ENCODE assay signal across 13 mouse cellular contexts in genomic region chr14:25200656-25201179, GRCm38 (mm10).
A peak's percentile ranks its signal among the peaks of the same experiment; 100 is the strongest.
DNase-seq lines count a peak whose midpoint lies in the region; ATAC-seq and TF ChIP-seq lines count a peak whose summit lies in the region.
"Had no signal": no experiment of that assay in that cellular context is flagged by ENCODE, and none has a peak within 500 bp of the region (broad histone marks: within the 10 kb centered on the region; RNA-seq: fewer than 3 reads in every experiment).

No protein-coding gene starts in this region.

- H3K36me3 ChIP-seq in heart, embryonic 16.5 days (ENCODE audit: control insufficient read depth, insufficient read depth), result no peaks in the 10 kb centered on the region
- H3K36me3 ChIP-seq in lung, postnatal 0 days (ENCODE audit: insufficient read depth, low read length), result no peaks in the 10 kb centered on the region
- no peaks in the 10 kb centered on the region for H3K36me3 ChIP-seq in limb, embryonic 10.5 days
- H3K36me3 ChIP-seq: neural tube, embryonic 13.5 days had no signal

- 38% methylated on average over 4 of the region's 4 CpGs for WGBS in heart, embryonic 16.5 days
- WGBS in lung, postnatal 0 days, result 41% methylated on average over 4 of the region's 4 CpGs
- 64% methylated on average over 4 of the region's 4 CpGs for WGBS in limb, embryonic 10.5 days

- no peak for TF ChIP-seq EP300 in lung, postnatal 0 days (IDR thresholded peaks at IDR 0.05)

- no peaks in the 10 kb centered on the region for H3K27me3 ChIP-seq in heart, embryonic 16.5 days (ENCODE audit: control insufficient read depth, insufficient read depth, low read length)
- H3K27me3 ChIP-seq in lung, postnatal 0 days (replicated peaks; ENCODE audit: insufficient read depth, low read length), result no peaks in the 10 kb centered on the region
- no peaks in the 10 kb centered on the region for H3K27me3 ChIP-seq in limb, embryonic 10.5 days (ENCODE audit: low read depth, poor library complexity, severe bottlenecking)
- H3K27me3 ChIP-seq: neural tube, embryonic 13.5 days had no signal

- H3K9ac ChIP-seq in heart, embryonic 16.5 days (ENCODE audit: low read length), result 0 out of 2 replicates have a peak overlapping the region, but pooled peaks have one; percentile 19
- no peak overlapping the region for H3K9ac ChIP-seq in lung, postnatal 0 days (replicated peaks; ENCODE audit: low read depth)
- H3K9ac ChIP-seq: liver, embryonic 14.5 days; neural tube, embryonic 13.5 days had no signal

- peaks cover 11% of the 10 kb centered on the region for H3K4me1 ChIP-seq in heart, embryonic 16.5 days (ENCODE audit: control insufficient read depth, insufficient read depth, low read length)
- H3K4me1 ChIP-seq in lung, postnatal 0 days (ENCODE audit: insufficient read depth, low read depth, low read length), result peaks cover 11% of the 10 kb centered on the region
- H3K4me1 ChIP-seq in limb, embryonic 10.5 days, result peaks cover 48% of the 10 kb centered on the region

- TF ChIP-seq CTCF in lung, postnatal 0 days (IDR thresholded peaks at IDR 0.05), result no peak

- H3K4me3 ChIP-seq in heart, embryonic 16.5 days (ENCODE audit: low read length), result no peak overlapping the region
- H3K4me3 ChIP-seq in lung, postnatal 0 days (ENCODE audit: low read depth, low read length), result no peak overlapping the region
- H3K4me3 ChIP-seq in limb, embryonic 10.5 days, result no peak overlapping the region
- H3K4me3 ChIP-seq: layer of hippocampus, adult 2 months; neural tube, embryonic 13.5 days had no signal

- no peak for ATAC-seq in heart, embryonic 16.5 days (replicated peaks; ENCODE audit: extremely low read depth, insufficient read depth, low FRiP score)
- peak; percentile 35; the same call in 1 of the 2 replicates for ATAC-seq in lung, postnatal 0 days

- H3K27ac ChIP-seq in heart, embryonic 16.5 days (ENCODE audit: low read length), result peak overlapping the region; percentile 25
- H3K27ac ChIP-seq in lung, postnatal 0 days (ENCODE audit: low read length), result no peak overlapping the region
- H3K27ac ChIP-seq in limb, embryonic 10.5 days, result peak overlapping the region; percentile 70
- H3K27ac ChIP-seq: layer of hippocampus, adult 2 months; liver, embryonic 14.5 days; neural tube, embryonic 13.5 days had no signal

- DNase-seq in heart, adult 11 months, result no peak
- peak; percentile 57 for DNase-seq in lung, postnatal 0 days (ENCODE audit: low spot score)
- no peak for DNase-seq in lung, postnatal 14 days
- DNase-seq in limb, embryonic 10.5 days (ENCODE audit: low spot score), result no peak
- DNase-seq in urinary bladder, postnatal 36 days (ENCODE audit: low spot score in 2 of 2), result no peak
- DNase-seq in adipocyte (ENCODE audit: low spot score), result no peak
- no peak for DNase-seq in frontal cortex, postnatal 10 days (ENCODE audit: low spot score in 2 of 2)
- DNase-seq: midbrain, embryonic 14.5 days; thymus, postnatal 4 days had no signal

- H3K4me2 ChIP-seq in heart, embryonic 16.5 days (ENCODE audit: low read depth, low read length), result no peak overlapping the region
- no peak overlapping the region for H3K4me2 ChIP-seq in lung, postnatal 0 days (replicated peaks; ENCODE audit: low read depth, low read length)
- H3K4me2 ChIP-seq: neural tube, embryonic 13.5 days had no signal

- no peaks in the 10 kb centered on the region for H3K9me3 ChIP-seq in heart, embryonic 16.5 days (replicated peaks; ENCODE audit: control insufficient read depth, low read length)
- H3K9me3 ChIP-seq in lung, postnatal 0 days (ENCODE audit: low read length), result no peaks in the 10 kb centered on the region
- H3K9me3 ChIP-seq in limb, embryonic 10.5 days (replicated peaks), result no peaks in the 10 kb centered on the region
- H3K9me3 ChIP-seq: neural tube, embryonic 13.5 days had no signal
